Mouse (Mus musculus): ENCODE results near the gene Rap1gap2. TPM values are rescaled to one million over a fixed set of nuclear protein-coding genes. Genes with fewer than 3 reads are reported as not detected.

The Rap1gap2 gene
- polyA plus RNA-seq, 1 experiment from 2014 or later: 12.4 TPM

DNA sequence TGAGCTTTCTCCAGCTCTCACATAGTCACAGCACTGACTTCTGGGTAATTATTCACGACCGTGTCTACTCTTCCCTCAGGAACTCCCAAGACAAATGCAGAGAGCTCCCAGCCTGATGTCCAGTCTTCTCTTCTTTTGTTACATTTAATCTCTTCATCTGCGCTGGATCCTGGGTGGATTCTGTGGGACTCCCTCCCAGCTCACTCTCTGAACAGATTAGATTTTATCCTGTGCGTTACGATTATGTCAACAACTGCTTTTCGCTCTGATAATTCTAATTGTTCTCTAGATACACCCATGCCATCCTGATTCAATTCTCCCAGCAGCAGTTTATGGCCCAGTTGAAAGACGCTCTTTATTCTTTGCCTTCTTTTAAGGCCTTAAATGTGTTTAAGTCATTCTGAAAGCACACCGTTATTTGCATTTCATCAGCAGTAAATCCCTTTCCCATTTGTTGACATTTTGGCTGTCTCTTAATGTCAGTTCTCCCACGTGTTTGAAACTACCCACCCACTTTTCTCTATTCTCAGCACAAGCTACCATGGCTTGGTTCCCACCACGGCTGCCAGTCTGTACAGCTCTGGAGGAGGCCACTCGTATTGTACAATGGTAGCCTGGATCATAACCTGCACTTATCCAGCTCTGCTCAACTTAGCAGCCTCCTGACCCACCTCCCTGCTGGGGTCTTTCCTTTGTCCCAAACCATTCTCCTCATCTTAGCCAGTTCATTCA lies 180.8 kb downstream of the Rap1gap2 start:
- no peaks in the 10 kb centered on the region for H3K36me3 ChIP-seq
- H3K4me1 ChIP-seq (replicated peaks): no peaks in the 10 kb centered on the region
- ATAC-seq: no peak
- H3K27me3 ChIP-seq (replicated peaks): no peaks in the 10 kb centered on the region
- no peaks in the 10 kb centered on the region for H3K9me3 ChIP-seq
- H3K4me2 ChIP-seq (replicated peaks): no peak overlapping the region
- H3K9ac ChIP-seq: no peak overlapping the region
- no peak overlapping the region for H3K4me3 ChIP-seq (replicated peaks)
- H3K27ac ChIP-seq: no peak overlapping the region
- 46% methylated on average over 11 of the region's 11 CpGs for WGBS

DNA sequence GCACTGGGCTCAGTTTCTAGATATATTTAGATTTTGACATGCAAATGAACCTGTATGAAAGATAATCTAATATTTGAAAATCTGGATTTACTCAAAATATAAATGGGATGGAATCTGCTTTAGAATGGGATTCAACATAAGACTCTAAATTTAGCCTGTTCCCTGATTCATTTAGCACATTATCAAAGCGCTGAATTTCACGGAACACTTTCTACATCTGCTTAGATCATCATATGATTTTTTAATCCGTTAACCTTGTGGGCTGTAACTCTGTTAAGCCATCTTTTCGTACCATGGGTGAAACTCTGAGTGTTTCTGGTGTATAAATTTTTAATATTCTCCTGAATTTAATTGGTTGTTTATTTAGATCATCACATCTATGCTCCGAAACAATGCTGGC lies 184.4 kb downstream of the Rap1gap2 start:
- ATAC-seq: no peak
- Histone ChIP-seq H3K9me3 (no peaks in the 10 kb centered on the region), H3K4me1 (replicated peaks) (no peaks in the 10 kb centered on the region), H3K4me2 (replicated peaks) (no peak overlapping the region), H3K36me3 (no peaks in the 10 kb centered on the region), H3K4me3 (replicated peaks) (no peak overlapping the region), H3K27ac (no peak overlapping the region), H3K9ac (no peak overlapping the region), H3K27me3 (replicated peaks) (no peaks in the 10 kb centered on the region)
- WGBS: 87% methylated on average over 5 of the region's 5 CpGs

GRCm38 (mm10) chr11:74422019-74422418 lies 188.7 kb downstream of the Rap1gap2 start:
- 92% methylated on average over 6 of the region's 6 CpGs for WGBS
- ATAC-seq: no peak
- no peak overlapping the region for H3K9ac ChIP-seq

GRCm38 (mm10) chr11:74421151-74421550 lies 189.6 kb downstream of the Rap1gap2 start:
- Histone ChIP-seq H3K36me3 (no peaks in the 10 kb centered on the region), H3K4me2 (replicated peaks) (no peak overlapping the region), H3K4me3 (replicated peaks) (no peak overlapping the region), H3K9ac (no peak overlapping the region), H3K9me3 (no peaks in the 10 kb centered on the region), H3K27me3 (replicated peaks) (no peaks in the 10 kb centered on the region), H3K27ac (no peak overlapping the region), H3K4me1 (replicated peaks) (no peaks in the 10 kb centered on the region)
- no peak for ATAC-seq
- WGBS: 72% methylated on average over 4 of the region's 4 CpGs

More at GRCm38 (mm10) chr11:74422019-74422418, 188.7 kb downstream of the Rap1gap2 start:
- Histone ChIP-seq H3K27ac (no peak overlapping the region), H3K4me2 (replicated peaks) (no peak overlapping the region), H3K36me3 (no peaks in the 10 kb centered on the region), H3K9me3 (no peaks in the 10 kb centered on the region), H3K4me3 (replicated peaks) (no peak overlapping the region), H3K4me1 (replicated peaks) (no peaks in the 10 kb centered on the region), H3K27me3 (replicated peaks) (no peaks in the 10 kb centered on the region)

- Histone ChIP-seq H3K27me3 (replicated peaks) (no peaks in the 10 kb centered on the region), H3K4me3 (replicated peaks) (no peak overlapping the region), H3K4me2 (replicated peaks) (no peak overlapping the region), H3K36me3 (no peaks in the 10 kb centered on the region), H3K9ac (no peak overlapping the region), H3K9me3 (no peaks in the 10 kb centered on the region), H3K4me1 (replicated peaks) (peaks cover 5% of the 10 kb centered on the region; the same call in 1 of the 2 replicates), H3K27ac (no peak overlapping the region)
- no peak for ATAC-seq
- WGBS: 64% methylated on average over 4 of the region's 4 CpGs
Measured at GRCm38 (mm10) chr11:74419601-74420000, 191.1 kb downstream of the Rap1gap2 start.

GRCm38 (mm10) chr11:74415736-74416135 lies 195.0 kb downstream of the Rap1gap2 start:
- H3K4me1 ChIP-seq (replicated peaks): peaks cover 11% of the 10 kb centered on the region
- WGBS: 76% methylated on average over 12 of the region's 12 CpGs
- no peak overlapping the region for H3K4me2 ChIP-seq (replicated peaks)
- H3K9ac ChIP-seq: no peak overlapping the region
- H3K36me3 ChIP-seq: no peaks in the 10 kb centered on the region
- H3K9me3 ChIP-seq: no peaks in the 10 kb centered on the region
- H3K27me3 ChIP-seq (replicated peaks): no peaks in the 10 kb centered on the region
- ATAC-seq: no peak
- no peak overlapping the region for H3K4me3 ChIP-seq (replicated peaks)
- no peak overlapping the region for H3K27ac ChIP-seq

DNA sequence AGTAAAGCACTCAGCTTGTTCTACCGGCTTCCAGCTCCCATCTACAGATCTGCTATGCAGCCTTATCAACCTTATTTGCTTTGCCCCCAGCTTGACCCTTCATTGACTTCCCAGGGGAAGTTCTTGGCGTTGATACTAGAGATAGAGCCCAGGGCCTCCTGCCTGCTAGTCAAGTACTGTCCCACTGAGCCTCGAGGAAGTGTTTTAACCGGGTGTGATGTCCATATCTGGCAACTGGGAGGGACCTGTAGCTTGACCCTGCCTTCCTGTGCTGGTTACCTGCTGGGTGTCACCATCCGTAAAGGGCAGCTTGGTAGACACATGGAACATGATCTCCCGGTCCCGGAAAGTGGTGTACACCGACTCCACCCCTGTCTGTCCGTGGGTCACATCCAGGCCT lies 196.6 kb downstream of the Rap1gap2 start:
- peak; percentile 65 for ATAC-seq

DNA sequence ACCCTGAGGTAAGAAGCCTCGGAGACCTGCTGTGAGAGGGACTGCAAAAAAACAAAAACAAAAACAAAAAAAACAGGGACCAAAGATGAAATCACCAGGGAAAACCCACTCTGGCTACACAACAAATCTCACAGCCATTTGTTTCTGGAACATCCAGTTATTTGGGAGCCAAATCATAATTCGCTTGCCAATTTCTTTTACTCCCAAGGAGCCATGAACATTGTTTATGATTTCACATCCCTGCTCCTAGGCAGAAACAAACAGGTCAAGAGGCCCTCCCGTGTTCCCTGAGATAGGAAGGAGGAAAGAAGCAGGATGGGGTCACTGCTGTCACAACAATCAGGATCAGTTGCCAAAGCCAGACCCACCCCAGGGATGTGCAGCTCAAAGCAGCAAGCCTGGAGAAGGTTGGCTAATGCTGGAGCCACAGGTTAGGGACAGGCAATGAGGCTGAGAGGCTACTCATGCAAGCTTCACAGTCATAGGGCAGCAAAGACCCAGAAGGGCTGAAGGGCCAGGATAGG lies 197.2 kb downstream of the Rap1gap2 start:
- Histone ChIP-seq H3K4me1 (replicated peaks) (peaks cover 32% of the 10 kb centered on the region), H3K9ac (no peak overlapping the region), H3K27ac (no peak overlapping the region), H3K4me2 (replicated peaks) (no peak overlapping the region), H3K4me3 (replicated peaks) (no peak overlapping the region), H3K27me3 (replicated peaks) (no peaks in the 10 kb centered on the region), H3K36me3 (no peaks in the 10 kb centered on the region), H3K9me3 (no peaks in the 10 kb centered on the region)
- no peak for ATAC-seq
- WGBS: 66% methylated on average over 3 of the region's 3 CpGs

More for the DNA sequence above, 196.6 kb downstream of the Rap1gap2 start:
- Histone ChIP-seq H3K9me3 (no peaks in the 10 kb centered on the region), H3K36me3 (no peaks in the 10 kb centered on the region), H3K27me3 (replicated peaks) (no peaks in the 10 kb centered on the region), H3K4me2 (replicated peaks) (no peak overlapping the region), H3K27ac (no peak overlapping the region), H3K4me1 (replicated peaks) (peaks cover 26% of the 10 kb centered on the region), H3K9ac (no peak overlapping the region), H3K4me3 (replicated peaks) (no peak overlapping the region)
- 52% methylated on average over 9 of the region's 9 CpGs for WGBS

DNA sequence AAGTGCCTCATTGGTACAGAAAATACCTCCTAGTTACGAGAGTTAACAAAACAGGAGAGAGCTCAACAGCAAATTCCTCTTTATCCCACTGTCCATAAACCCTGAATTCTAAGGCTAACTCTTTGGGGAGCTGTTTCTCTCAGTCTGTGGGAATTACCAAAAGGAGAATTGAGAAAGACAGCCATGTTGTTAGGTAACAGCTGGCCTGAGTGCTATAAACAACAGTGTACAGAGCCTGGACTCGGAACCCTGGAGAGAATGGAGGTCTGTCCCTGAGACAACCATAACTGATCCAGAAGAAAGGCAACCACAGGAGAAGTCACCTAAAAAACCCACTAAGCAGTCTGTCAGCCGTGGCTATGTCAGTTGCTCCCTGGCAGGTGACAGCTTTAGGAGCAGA lies 198.3 kb downstream of the Rap1gap2 start:
- peaks cover 32% of the 10 kb centered on the region for H3K4me1 ChIP-seq (replicated peaks)
- WGBS: 79% methylated on average over 3 of the region's 3 CpGs
- ATAC-seq: no peak
- no peak overlapping the region for H3K9ac ChIP-seq
- no peak overlapping the region for H3K4me2 ChIP-seq (replicated peaks)
- H3K27ac ChIP-seq: no peak overlapping the region
- no peaks in the 10 kb centered on the region for H3K36me3 ChIP-seq
- H3K4me3 ChIP-seq (replicated peaks): no peak overlapping the region
- no peaks in the 10 kb centered on the region for H3K9me3 ChIP-seq
- H3K27me3 ChIP-seq (replicated peaks): no peaks in the 10 kb centered on the region

- H3K27me3 ChIP-seq (replicated peaks): no peaks in the 10 kb centered on the region
- H3K4me3 ChIP-seq (replicated peaks): no peak overlapping the region
- H3K4me2 ChIP-seq (replicated peaks): no peak overlapping the region
- H3K4me1 ChIP-seq (replicated peaks): peaks cover 32% of the 10 kb centered on the region
- ATAC-seq: no peak
- no peak overlapping the region for H3K9ac ChIP-seq
- WGBS: 67% methylated on average over 3 of the region's 3 CpGs
- no peak overlapping the region for H3K27ac ChIP-seq
- no peaks in the 10 kb centered on the region for H3K9me3 ChIP-seq
- H3K36me3 ChIP-seq: no peaks in the 10 kb centered on the region
Measured at GRCm38 (mm10) chr11:74411943-74412342, 198.8 kb downstream of the Rap1gap2 start.

GRCm38 (mm10) chr11:74409757-74410174 lies 200.9 kb downstream of the Rap1gap2 start:
- Histone ChIP-seq H3K9ac (0 out of 2 replicates have a peak overlapping the region, but pooled peaks have one; percentile 5), H3K4me2 (replicated peaks) (no peak overlapping the region)
- peak; percentile 54 for ATAC-seq

GRCm38 (mm10) chr11:74409447-74409754 lies 201.3 kb downstream of the Rap1gap2 start:
- Histone ChIP-seq H3K4me3 (replicated peaks) (no peak overlapping the region), H3K9me3 (no peaks in the 10 kb centered on the region), H3K4me1 (replicated peaks) (peaks cover 26% of the 10 kb centered on the region), H3K36me3 (no peaks in the 10 kb centered on the region), H3K4me2 (replicated peaks) (no peak overlapping the region), H3K27me3 (replicated peaks) (no peaks in the 10 kb centered on the region), H3K27ac (peak overlapping the region; percentile 66), H3K9ac (0 out of 2 replicates have a peak overlapping the region, but pooled peaks have one; percentile 5)
- WGBS: 37% methylated on average over 5 of the region's 5 CpGs
- ATAC-seq: peak; percentile 18

More at GRCm38 (mm10) chr11:74409757-74410174, 200.9 kb downstream of the Rap1gap2 start:
- 57% methylated on average over 4 of the region's 4 CpGs for WGBS
- peak overlapping the region; percentile 66 for H3K27ac ChIP-seq
- H3K4me1 ChIP-seq (replicated peaks): peaks cover 27% of the 10 kb centered on the region
- H3K4me3 ChIP-seq (replicated peaks): no peak overlapping the region
- no peaks in the 10 kb centered on the region for H3K27me3 ChIP-seq (replicated peaks)
- no peaks in the 10 kb centered on the region for H3K9me3 ChIP-seq
- no peaks in the 10 kb centered on the region for H3K36me3 ChIP-seq
